Mouse (Mus musculus): ENCODE measurements around the gene Gcn1l1. TPM values are rescaled to one million over a fixed set of nuclear protein-coding genes. Genes with fewer than 3 reads are reported as not detected.

Gcn1l1 gene
- total and polyA plus RNA-seq, 3 experiments, result 18.2 to 81.9 (median 62.9) TPM

DNA sequence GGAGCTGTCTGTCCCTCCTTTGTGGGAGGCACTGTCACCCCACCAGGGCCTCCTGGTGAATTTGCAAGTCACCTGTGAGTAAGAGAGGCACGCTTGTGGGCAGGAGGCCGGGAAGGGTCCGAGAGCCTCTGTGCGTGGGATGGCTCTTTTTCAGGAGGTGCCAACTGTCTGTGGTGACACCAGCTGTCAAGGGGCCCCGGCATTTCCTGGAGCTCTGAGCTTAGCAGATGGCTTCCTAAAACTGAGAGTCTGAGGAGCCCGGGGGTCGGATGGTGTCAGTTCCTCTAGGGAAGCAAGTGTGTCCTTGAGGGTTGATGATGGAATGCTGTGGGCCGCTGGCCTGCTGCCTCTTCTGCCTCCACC, 34.6 kb upstream of the Gcn1l1 start:
- DNase-seq (ENCODE audit: extremely low read depth), result no peak
- dilution Hi-C loops (cut with MboI; ENCODE audit: extremely low pct_ligation_motif_present, extremely low pct_unique_long_range_greater_than_20kb, low sequenced_read_pairs) (no loop called here), in situ Hi-C loops (cut with MboI; ENCODE audit: low pct_ligation_motif_present, low pct_unique_long_range_greater_than_20kb, low sequenced_read_pairs) (no loop called here)
- H3K4me3 ChIP-seq (replicated peaks in 1 of 3; ENCODE audit: low read depth in 2 of 3, low read length in 2 of 3, poor library complexity in 1 of 3), result no peak overlapping the region
- no peak for TF ChIP-seq MYC (IDR thresholded peaks at IDR 0.05; ENCODE audit: low read depth, low read length)
- 0 out of 2 replicates have a peak, but pooled peaks have one; percentile 14 for TF ChIP-seq TCF12 (IDR thresholded peaks at IDR 0.05; ENCODE audit: low read depth, low read length)
- peak; percentile 86 for TF ChIP-seq BHLHE40 (IDR thresholded peaks at IDR 0.05; ENCODE audit: low read depth, low read length)
- TF ChIP-seq ETS1 (conservative IDR thresholded peaks at IDR 0.05; ENCODE audit: low read depth, low read length), result 0 out of 2 replicates have a peak, but pooled peaks have one; percentile 34
- TF ChIP-seq JUND (conservative IDR thresholded peaks at IDR 0.05; ENCODE audit: low read depth, low read length), result no peak
- H3K36me3 ChIP-seq (replicated peaks in 1 of 2; ENCODE audit: control insufficient read depth in 1 of 2, insufficient read depth in 1 of 2, low read length in 1 of 2), result peaks cover 0 to 37% of the 10 kb centered on the region in 2 experiments
- H3K4me1 ChIP-seq (ENCODE audit: control insufficient read depth in 1 of 2, insufficient read depth in 2 of 2), result peaks cover 46 to 78% of the 10 kb centered on the region in 2 experiments
- 0 out of 2 replicates have a peak overlapping the region, but pooled peaks have one; percentile 2 for H3K4me2 ChIP-seq (ENCODE audit: insufficient read depth, low read depth, poor library complexity, severe bottlenecking)
- no peaks in the 10 kb centered on the region for H3K79me2 ChIP-seq (replicated peaks; ENCODE audit: control insufficient read depth, extremely low read depth, insufficient read depth, poor library complexity, severe bottlenecking)
- H3K9me3 ChIP-seq (replicated peaks; ENCODE audit: low read length), result no peaks in the 10 kb centered on the region
- no peaks in the 10 kb centered on the region for H3K27me3 ChIP-seq (replicated peaks)
- H3K27ac ChIP-seq (ENCODE audit: insufficient read depth, low read depth), result no peak overlapping the region
- H3K9ac ChIP-seq (ENCODE audit: insufficient read depth, low read depth), result no peak overlapping the region

DNA sequence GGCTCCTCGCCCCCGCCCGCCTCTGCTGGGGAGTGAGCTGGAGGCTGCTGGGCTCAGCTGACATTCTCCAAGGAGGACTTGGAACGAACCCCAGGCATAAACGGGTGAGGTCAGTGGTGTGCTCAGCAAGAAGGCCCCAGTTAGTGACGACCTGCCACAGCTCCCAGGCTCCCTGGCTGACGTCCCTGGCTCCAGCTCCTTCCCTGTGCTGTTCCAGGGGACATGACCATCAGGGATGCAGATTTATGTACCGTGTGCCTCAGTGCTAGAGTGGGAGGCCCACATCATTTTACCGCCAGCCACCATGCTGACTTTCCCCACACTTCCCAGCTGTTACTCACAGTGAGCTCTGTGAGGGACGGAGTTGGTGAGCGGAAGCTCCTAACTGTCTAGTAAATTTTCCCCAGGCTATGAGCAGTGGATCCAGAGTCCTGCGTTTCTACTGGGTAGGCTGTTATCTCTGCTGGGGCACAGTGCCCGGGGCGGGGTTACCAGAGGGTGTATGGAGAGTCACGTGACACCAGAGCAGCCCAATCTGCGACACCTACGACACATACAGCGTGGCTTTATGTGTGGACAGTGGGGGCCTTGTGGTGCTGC, 33.3 kb upstream of the Gcn1l1 start:
- Histone ChIP-seq H3K4me3 (replicated peaks in 1 of 3; ENCODE audit: low read depth in 2 of 3, low read length in 2 of 3, poor library complexity in 1 of 3) (no peak overlapping the region), H3K9me3 (replicated peaks; ENCODE audit: low read length) (no peaks in the 10 kb centered on the region), H3K79me2 (replicated peaks; ENCODE audit: control insufficient read depth, extremely low read depth, insufficient read depth, poor library complexity, severe bottlenecking) (no peaks in the 10 kb centered on the region), H3K36me3 (replicated peaks in 1 of 2; ENCODE audit: control insufficient read depth in 1 of 2, insufficient read depth in 1 of 2, low read length in 1 of 2) (peaks cover 0 to 25% of the 10 kb centered on the region in 2 experiments), H3K9ac (ENCODE audit: insufficient read depth, low read depth) (no peak overlapping the region), H3K4me2 (ENCODE audit: insufficient read depth, low read depth, poor library complexity, severe bottlenecking) (no peak overlapping the region), H3K27ac (ENCODE audit: insufficient read depth, low read depth) (no peak overlapping the region), H3K4me1 (ENCODE audit: control insufficient read depth in 1 of 2, insufficient read depth in 2 of 2) (peaks cover 41 to 78% of the 10 kb centered on the region in 2 experiments), H3K27me3 (replicated peaks) (no peaks in the 10 kb centered on the region)
- in situ Hi-C loops (cut with MboI; ENCODE audit: low pct_ligation_motif_present, low pct_unique_long_range_greater_than_20kb, low sequenced_read_pairs), result no loop called here
- DNase-seq (ENCODE audit: extremely low read depth), result no peak
- dilution Hi-C loops (cut with MboI; ENCODE audit: extremely low pct_ligation_motif_present, extremely low pct_unique_long_range_greater_than_20kb, low sequenced_read_pairs), result no loop called here
- TF ChIP-seq POLR2AphosphoS2 (IDR thresholded peaks at IDR 0.05; ENCODE audit: low read depth, low read length) (no peak), CHD2 (IDR thresholded peaks at IDR 0.05; ENCODE audit: low read length) (no peak)

- Histone ChIP-seq H3K27me3 (replicated peaks) (no peaks in the 10 kb centered on the region), H3K36me3 (replicated peaks in 1 of 2; ENCODE audit: control insufficient read depth in 1 of 2, insufficient read depth in 1 of 2, low read length in 1 of 2) (peaks cover 0 to 17% of the 10 kb centered on the region in 2 experiments), H3K27ac (ENCODE audit: insufficient read depth, low read depth) (no peak overlapping the region), H3K4me2 (ENCODE audit: insufficient read depth, low read depth, poor library complexity, severe bottlenecking) (no peak overlapping the region), H3K9me3 (replicated peaks; ENCODE audit: low read length) (no peaks in the 10 kb centered on the region), H3K4me3 (replicated peaks in 1 of 3; ENCODE audit: low read depth in 2 of 3, low read length in 2 of 3, poor library complexity in 1 of 3) (no peak overlapping the region), H3K4me1 (ENCODE audit: control insufficient read depth in 1 of 2, insufficient read depth in 2 of 2) (peaks cover 48 to 93% of the 10 kb centered on the region in 2 experiments), H3K9ac (ENCODE audit: insufficient read depth, low read depth) (no peak overlapping the region), H3K79me2 (replicated peaks; ENCODE audit: control insufficient read depth, extremely low read depth, insufficient read depth, poor library complexity, severe bottlenecking) (no peaks in the 10 kb centered on the region)
- DNase-seq (ENCODE audit: extremely low read depth), result no peak
- TF ChIP-seq CHD1 (IDR thresholded peaks at IDR 0.05; ENCODE audit: low read depth, low read length), result no peak
- no peak for TF ChIP-seq KAT2A (IDR thresholded peaks at IDR 0.05; ENCODE audit: insufficient replicate concordance, low read length)
- TF ChIP-seq POLR2A (IDR thresholded peaks at IDR 0.05; ENCODE audit: low read depth, low read length), result no peak
- TF ChIP-seq RAD21 (IDR thresholded peaks at IDR 0.05; ENCODE audit: low read depth, low read length), result no peak
- no peak for TF ChIP-seq MAX (IDR thresholded peaks at IDR 0.05; ENCODE audit: low read length)
- no peak for TF ChIP-seq POLR2AphosphoS2 (IDR thresholded peaks at IDR 0.05; ENCODE audit: low read depth, low read length)
- TF ChIP-seq SIN3A (IDR thresholded peaks at IDR 0.05; ENCODE audit: low read length), result no peak
- TF ChIP-seq CHD2 (IDR thresholded peaks at IDR 0.05; ENCODE audit: low read length), result no peak
- TF ChIP-seq GABPA (IDR thresholded peaks at IDR 0.05; ENCODE audit: insufficient replicate concordance, low read depth, low read length), result no peak
- TF ChIP-seq PAX5 (IDR thresholded peaks at IDR 0.05; ENCODE audit: low read length), result no peak
- no peak for TF ChIP-seq IRF4 (IDR thresholded peaks at IDR 0.05; ENCODE audit: low read depth, low read length)
- no peak for TF ChIP-seq NELFE (IDR thresholded peaks at IDR 0.05; ENCODE audit: low read depth, low read length)
- no peak for TF ChIP-seq MXI1 (IDR thresholded peaks at IDR 0.05; ENCODE audit: low read depth, low read length)
- no peak for TF ChIP-seq ZMIZ1 (IDR thresholded peaks at IDR 0.05; ENCODE audit: low read depth, low read length)
- no peak for TF ChIP-seq USF2 (conservative IDR thresholded peaks at IDR 0.05; ENCODE audit: low read depth, low read length)
- TF ChIP-seq MAFK (IDR thresholded peaks at IDR 0.05; ENCODE audit: insufficient replicate concordance, low read length), result no peak
- TF ChIP-seq ELF1 (IDR thresholded peaks at IDR 0.05; ENCODE audit: low read depth, low read length), result no peak
- TF ChIP-seq MEF2A (IDR thresholded peaks at IDR 0.05; ENCODE audit: borderline replicate concordance, low read depth, low read length), result no peak
- dilution Hi-C loops (cut with MboI; ENCODE audit: extremely low pct_ligation_motif_present, extremely low pct_unique_long_range_greater_than_20kb, low sequenced_read_pairs), result no loop called here
- in situ Hi-C loops (cut with MboI; ENCODE audit: low pct_ligation_motif_present, low pct_unique_long_range_greater_than_20kb, low sequenced_read_pairs), result no loop called here
These were observed 30.7 kb upstream of the Gcn1l1 start for GRCm38 (mm10) chr5:115534290-115534731.
